Mouse (Mus musculus) testis, adult 2 months (tissue): ENCODE measurements around the gene Ap1s1. TPM values are rescaled to one million over a fixed set of nuclear protein-coding genes. Genes with fewer than 3 reads are reported as not detected.

Source experiments
- H3K27ac ChIP-seq: fragments of 200-500 bp; 2 replicates; pipeline ENCODE4 v1.5.1; 2012; ENCODE audit warnings: low read depth, low read length; ENCODE audit not compliant: control insufficient read depth, insufficient read depth
- H3K27me3 ChIP-seq: fragments of 200-500 bp; 2 replicates; pipeline ENCODE4 v1.6.1; 2012; ENCODE audit warnings: mild to moderate bottlenecking, low read length, moderate library complexity; ENCODE audit not compliant: control insufficient read depth, insufficient read depth
- H3K36me3 ChIP-seq: fragments of 200-500 bp; 2 replicates; pipeline ENCODE4 v1.6.1; 2012; ENCODE audit warnings: mild to moderate bottlenecking, low read length; ENCODE audit not compliant: control insufficient read depth, insufficient read depth
- H3K4me1 ChIP-seq: fragments of 200-500 bp; 2 replicates; pipeline ENCODE4 v1.6.1; 2012; ENCODE audit warnings: low read length; ENCODE audit not compliant: control insufficient read depth, insufficient read depth
- H3K4me3 ChIP-seq: fragments of 200-500 bp; 2 replicates; pipeline ENCODE4 v1.5.1; 2012; ENCODE audit warnings: low read depth, mild to moderate bottlenecking, low read length, moderate library complexity, mixed read lengths; ENCODE audit not compliant: control insufficient read depth
- CTCF ChIP-seq: fragments of 200-500 bp; IDR thresholded peaks from 2 replicates; pipeline ENCODE4 v1.5.1; 2012; ENCODE audit warnings: low read depth, mild to moderate bottlenecking, inconsistent platforms, low read length, moderate library complexity; ENCODE audit not compliant: control insufficient read depth, insufficient read depth, insufficient replicate concordance
- POLR2A ChIP-seq: fragments of 200-500 bp; IDR thresholded peaks from 2 replicates; pipeline ENCODE4 v1.6.1; 2012; ENCODE audit warnings: low read depth, mild to moderate bottlenecking, inconsistent platforms, low read length, moderate library complexity; ENCODE audit not compliant: control insufficient read depth
- polyA plus RNA-seq: library from polyadenylated mRNA; depleted of rRNA; stranded (reverse); fragments of >200 nt; gene quantifications from 2 replicates; pipeline ENCODE4 v1.2.3, GENCODE M21; 2012

Ap1s1 gene
- polyA plus RNA-seq, 1 experiment: 16.6 TPM

GRCm38 (mm10) chr5:137061809-137062481 is 16.0 kb upstream of the Ap1s1 start:
- H3K27me3 ChIP-seq: no peaks in the 10 kb centered on the region
- H3K4me3 ChIP-seq: no peak overlapping the region
- H3K36me3 ChIP-seq: no peaks in the 10 kb centered on the region
- peaks cover 12% of the 10 kb centered on the region for H3K4me1 ChIP-seq
- no peak overlapping the region for H3K27ac ChIP-seq
- TF ChIP-seq CTCF: peak; percentile 28; the same call in 1 of the 2 replicates
- TF ChIP-seq POLR2A: no peak

- Histone ChIP-seq H3K4me3 (no peak overlapping the region), H3K27ac (no peak overlapping the region), H3K4me1 (peaks cover 3% of the 10 kb centered on the region; the same call in 1 of the 2 replicates), H3K36me3 (no peaks in the 10 kb centered on the region), H3K27me3 (no peaks in the 10 kb centered on the region)
- TF ChIP-seq POLR2A (no peak), CTCF (no peak)
Observed at GRCm38 (mm10) chr5:137054873-137055272, 8.9 kb upstream of the Ap1s1 start.

- H3K27me3 ChIP-seq: no peaks in the 10 kb centered on the region
- no peak overlapping the region for H3K27ac ChIP-seq
- TF ChIP-seq POLR2A (no peak), CTCF (no peak)
- H3K4me3 ChIP-seq: no peak overlapping the region
- H3K4me1 ChIP-seq: peaks cover 3% of the 10 kb centered on the region; the same call in 1 of the 2 replicates
- H3K36me3 ChIP-seq: no peaks in the 10 kb centered on the region
Observed at GRCm38 (mm10) chr5:137054299-137054698, 8.4 kb upstream of the Ap1s1 start.

DNA sequence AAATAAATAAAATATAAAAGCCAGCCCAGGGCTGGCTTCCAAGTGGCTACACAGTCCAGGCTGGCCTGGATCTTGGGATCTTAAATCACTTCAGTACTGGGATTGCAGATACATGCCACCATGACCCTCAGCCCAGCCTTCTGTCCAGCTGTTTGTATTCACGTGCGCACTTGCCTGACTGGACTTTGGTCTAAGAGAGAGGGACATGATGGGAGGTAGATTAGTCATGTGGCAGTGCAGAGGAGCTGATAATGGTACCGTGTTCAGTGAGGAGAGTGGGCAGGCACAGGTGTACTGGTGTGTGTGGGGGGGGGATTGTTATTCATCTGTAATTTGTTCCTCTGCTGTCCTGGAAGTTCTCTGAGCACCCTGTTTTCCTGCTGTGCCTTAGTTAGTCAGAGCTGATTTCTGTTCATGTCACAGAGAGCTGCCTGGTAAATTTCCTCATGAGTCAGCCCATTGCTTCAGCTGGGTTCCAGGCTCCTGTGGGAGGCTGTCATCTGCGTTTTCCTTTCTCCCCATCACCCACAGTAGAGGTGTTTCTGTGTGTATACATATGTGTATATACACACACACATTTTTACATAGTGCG is 6.1 kb upstream of the Ap1s1 start:
- H3K27me3 ChIP-seq: no peaks in the 10 kb centered on the region
- TF ChIP-seq POLR2A (no peak), CTCF (no peak)
- no peak overlapping the region for H3K27ac ChIP-seq
- H3K4me1 ChIP-seq: no peaks in the 10 kb centered on the region
- H3K4me3 ChIP-seq: no peak overlapping the region
- H3K36me3 ChIP-seq: no peaks in the 10 kb centered on the region

DNA sequence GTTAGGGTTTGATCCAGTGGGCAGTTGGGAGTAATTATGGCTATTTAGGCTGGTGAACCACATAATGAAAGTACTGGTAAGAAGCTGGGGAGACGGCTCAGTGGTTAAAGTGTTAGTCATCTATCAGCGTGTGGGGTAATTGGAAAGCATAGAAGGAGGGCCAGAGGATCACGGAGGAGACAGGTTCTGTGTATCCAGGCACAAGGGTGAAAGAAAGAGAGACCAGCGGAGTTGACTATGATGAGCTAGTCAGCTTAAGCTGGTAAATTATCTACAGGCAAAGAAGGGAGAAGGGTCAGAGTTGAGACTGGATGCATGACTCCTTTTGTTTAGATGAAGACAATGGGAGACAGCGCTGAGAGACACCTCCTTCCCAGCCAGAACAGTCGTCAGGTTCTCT is 5.2 kb upstream of the Ap1s1 start:
- Histone ChIP-seq H3K4me3 (no peak overlapping the region), H3K36me3 (no peaks in the 10 kb centered on the region), H3K27me3 (no peaks in the 10 kb centered on the region), H3K27ac (no peak overlapping the region), H3K4me1 (peaks cover 4% of the 10 kb centered on the region)
- TF ChIP-seq CTCF: no peak
- no peak for TF ChIP-seq POLR2A

DNA sequence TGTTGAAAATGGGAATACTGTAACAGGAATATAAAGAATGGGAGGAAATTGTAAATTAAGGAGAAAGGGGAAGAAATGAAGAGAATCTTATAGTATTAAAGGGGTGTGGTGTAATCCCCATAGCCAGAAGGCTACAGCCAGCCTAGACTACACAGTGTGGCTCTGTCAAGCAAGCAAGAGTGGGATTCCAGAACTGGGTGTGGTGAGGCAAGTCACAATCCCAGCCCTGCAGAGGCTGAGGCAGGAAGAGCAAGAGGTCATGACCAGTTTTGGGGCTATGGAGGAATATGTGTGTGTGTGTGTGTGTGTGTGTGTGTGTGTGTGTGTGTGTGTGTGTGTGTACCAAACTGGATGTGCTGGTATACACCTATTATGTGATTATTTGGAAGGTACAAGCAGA is 1.1 kb upstream of the Ap1s1 start:
- H3K4me1 ChIP-seq: peaks cover 11% of the 10 kb centered on the region
- no peak for TF ChIP-seq POLR2A
- no peak for TF ChIP-seq CTCF

GRCm38 (mm10) chr5:137046324-137046718 is 386 bp upstream of the Ap1s1 start:
- Histone ChIP-seq H3K4me3 (peak overlapping the region; percentile 90), H3K27ac (no peak overlapping the region), H3K36me3 (no peaks in the 10 kb centered on the region), H3K4me1 (peaks cover 11% of the 10 kb centered on the region), H3K27me3 (no peaks in the 10 kb centered on the region)
- TF ChIP-seq POLR2A (no peak), CTCF (no peak)

More for the DNA sequence above, 1.1 kb upstream of the Ap1s1 start:
- no peaks in the 10 kb centered on the region for H3K36me3 ChIP-seq
- H3K27ac ChIP-seq: no peak overlapping the region
- no peak overlapping the region for H3K4me3 ChIP-seq
- H3K27me3 ChIP-seq: no peaks in the 10 kb centered on the region

DNA sequence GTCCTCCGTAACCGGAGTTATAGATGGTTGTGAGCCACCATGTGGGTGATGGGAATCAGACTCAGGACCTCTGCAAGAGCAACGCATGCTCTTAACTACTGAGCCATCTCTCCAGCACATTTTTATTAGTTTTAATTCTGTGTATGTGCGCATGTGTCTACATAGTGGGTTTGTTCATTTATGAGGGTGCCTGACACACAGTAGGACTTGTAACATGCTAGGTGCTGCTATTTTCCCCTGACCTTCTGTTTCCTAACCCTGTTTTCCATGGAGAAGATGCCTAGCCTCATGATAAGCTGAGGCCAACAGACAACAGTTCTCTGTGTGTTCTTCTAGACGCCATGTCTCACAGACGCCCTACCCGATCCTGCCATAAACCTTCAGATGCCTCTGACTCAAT is 1.9 kb downstream of the Ap1s1 start:
- Histone ChIP-seq H3K36me3 (no peaks in the 10 kb centered on the region), H3K4me1 (peaks cover 11% of the 10 kb centered on the region), H3K27ac (no peak overlapping the region), H3K27me3 (no peaks in the 10 kb centered on the region), H3K4me3 (no peak overlapping the region)
- TF ChIP-seq CTCF: no peak
- no peak for TF ChIP-seq POLR2A
